ENCODE assay signal across 19 mouse cellular contexts in the genomic region with DNA sequence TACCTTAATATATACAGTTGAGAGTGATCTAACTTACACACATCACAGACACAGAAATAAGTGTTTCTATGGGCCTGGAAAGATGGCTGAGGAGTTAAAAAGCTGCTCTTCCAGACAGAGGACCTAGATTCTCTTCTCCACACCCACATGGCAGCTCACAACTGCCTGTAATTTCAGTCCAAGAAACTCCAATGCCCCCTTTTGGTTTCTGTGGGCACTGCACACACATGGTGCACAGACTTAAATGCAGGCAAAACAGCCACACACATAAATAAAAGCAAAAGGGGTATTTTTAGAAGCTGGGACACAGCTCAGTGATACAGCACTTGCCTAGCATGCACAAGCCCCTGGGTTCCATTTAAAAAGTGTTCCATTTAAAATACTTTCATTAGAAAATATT. TPM values are rescaled to one million over a fixed set of nuclear protein-coding genes. Genes with fewer than 3 reads are reported as not detected.
A peak's percentile ranks its signal among the peaks of the same experiment; 100 is the strongest.
DNase-seq lines count a peak whose midpoint lies in the region; ATAC-seq and TF ChIP-seq lines count a peak whose summit lies in the region.
"Had no signal": no experiment of that assay in that cellular context is flagged by ENCODE, and none has a peak within 500 bp of the region (broad histone marks: within the 10 kb centered on the region; RNA-seq: fewer than 3 reads in every experiment).

No protein-coding gene starts in this region.

- intact Hi-C loops in heart, adult 2 months (cut with DNase I) = no loop called here

- peaks cover 2% of the 10 kb centered on the region; the same call in 1 of the 2 replicates for H3K36me3 ChIP-seq in heart, adult 2 months (ENCODE audit: control insufficient read depth, insufficient read depth, low read length)
- H3K36me3 ChIP-seq in heart, embryonic 12.5 days = peaks cover 49% of the 10 kb centered on the region
- H3K36me3 ChIP-seq in liver, postnatal 0 days (replicated peaks; ENCODE audit: insufficient read depth, low read length) = peaks cover 40% of the 10 kb centered on the region
- H3K36me3 ChIP-seq in liver, embryonic 11.5 days (ENCODE audit: control insufficient read depth, insufficient read depth, low read length) = peaks cover 19% of the 10 kb centered on the region
- H3K36me3 ChIP-seq in E14TG2a.4 (ENCODE audit: insufficient read depth, low read length) = peaks cover 65% of the 10 kb centered on the region

- TF ChIP-seq CTCF in heart, adult 2 months (IDR thresholded peaks at IDR 0.05) = 0 out of 2 replicates have a peak, but pooled peaks have one; percentile 18
- TF ChIP-seq CTCF in liver, postnatal 0 days (IDR thresholded peaks at IDR 0.05; ENCODE audit: low read depth) = 0 out of 2 replicates have a peak, but pooled peaks have one; percentile 11
- peak; percentile 72 for TF ChIP-seq CTCF in E14TG2a.4 (conservative IDR thresholded peaks at IDR 0.05; ENCODE audit: low read length)

- no peak for TF ChIP-seq POLR2A in heart, adult 2 months (IDR thresholded peaks at IDR 0.05; ENCODE audit: insufficient read depth, low read depth, low read length)

- no peak overlapping the region for H3K4me2 ChIP-seq in heart, embryonic 12.5 days
- no peak overlapping the region for H3K4me2 ChIP-seq in liver, postnatal 0 days (ENCODE audit: low read depth, low read length)
- H3K4me2 ChIP-seq in liver, embryonic 11.5 days = no peak overlapping the region
- H3K4me2 ChIP-seq: limb, embryonic 12.5 days; liver, embryonic 13.5 days; lung, embryonic 15.5 days; neural tube, embryonic 15.5 days had no signal

- no peaks in the 10 kb centered on the region for H3K4me1 ChIP-seq in heart, adult 2 months (ENCODE audit: control insufficient read depth, insufficient read depth, low read length)
- no peaks in the 10 kb centered on the region for H3K4me1 ChIP-seq in heart, embryonic 12.5 days (replicated peaks)
- H3K4me1 ChIP-seq in liver, postnatal 0 days (ENCODE audit: insufficient read depth) = peaks cover 6% of the 10 kb centered on the region; the same call in 1 of the 2 replicates
- H3K4me1 ChIP-seq in liver, embryonic 11.5 days (replicated peaks; ENCODE audit: control insufficient read depth, insufficient read depth, low read length) = no peaks in the 10 kb centered on the region
- peaks cover 3% of the 10 kb centered on the region; the same call in 1 of the 2 replicates for H3K4me1 ChIP-seq in E14TG2a.4 (replicated peaks; ENCODE audit: low read depth, low read length)
- H3K4me1 ChIP-seq: forebrain, embryonic 10.5 days; limb, embryonic 12.5 days; liver, embryonic 13.5 days; lung, embryonic 15.5 days; neural tube, embryonic 15.5 days had no signal

- H3K79me2 ChIP-seq in heart, adult 2 months (replicated peaks; ENCODE audit: control insufficient read depth, insufficient read depth, low read length) = peaks cover 9% of the 10 kb centered on the region

- no peaks in the 10 kb centered on the region for H3K9me3 ChIP-seq in heart, embryonic 12.5 days (replicated peaks)
- no peaks in the 10 kb centered on the region for H3K9me3 ChIP-seq in liver, postnatal 0 days (ENCODE audit: low read length)
- no peaks in the 10 kb centered on the region for H3K9me3 ChIP-seq in liver, embryonic 11.5 days (ENCODE audit: control insufficient read depth, low read length)
- no peaks in the 10 kb centered on the region for H3K9me3 ChIP-seq in E14TG2a.4 (ENCODE audit: low read length)
- H3K9me3 ChIP-seq: forebrain, embryonic 10.5 days; limb, embryonic 12.5 days; liver, embryonic 13.5 days; lung, embryonic 15.5 days; neural tube, embryonic 15.5 days had no signal

- H3K4me3 ChIP-seq in heart, adult 2 months = no peak overlapping the region
- no peak overlapping the region for H3K4me3 ChIP-seq in heart, embryonic 12.5 days
- no peak overlapping the region for H3K4me3 ChIP-seq in liver, postnatal 0 days (ENCODE audit: low read depth, low read length)
- H3K4me3 ChIP-seq in liver, embryonic 11.5 days (ENCODE audit: low read depth, low read length) = no peak overlapping the region
- H3K4me3 ChIP-seq in E14TG2a.4 (replicated peaks; ENCODE audit: low read length) = no peak overlapping the region
- H3K4me3 ChIP-seq: forebrain, embryonic 10.5 days; limb, embryonic 12.5 days; liver, embryonic 13.5 days; lung, embryonic 15.5 days; neural tube, embryonic 15.5 days had no signal

- DNase-seq in heart, adult 2 months = no peak
- DNase-seq in liver, postnatal 0 days = no peak
- no peak for DNase-seq in liver, embryonic 11.5 days (ENCODE audit: low spot score)
- peak; percentile 75 for DNase-seq in R1 (ENCODE audit: low read depth, low spot score)
- no peak for DNase-seq in adrenal gland, adult (ENCODE audit: inconsistent age in 2 of 2, low spot score in 1 of 2)
- no peak for DNase-seq in cerebellum, adult 11 months
- DNase-seq: adrenal gland, postnatal 36 days; cerebellum, postnatal 14 days; gastrocnemius, postnatal 25 days; liver, embryonic 13.5 days had no signal

- no peak for ATAC-seq in heart, embryonic 12.5 days (ENCODE audit: insufficient number of reproducible peaks, low FRiP score)
- no peak for ATAC-seq in liver, postnatal 0 days
- ATAC-seq in liver, embryonic 11.5 days (replicated peaks; ENCODE audit: low FRiP score) = no peak
- ATAC-seq: hindbrain, embryonic 16.5 days; intestine, postnatal 0 days had no signal

- H3K27me3 ChIP-seq in heart, adult 2 months (ENCODE audit: control insufficient read depth, insufficient read depth, low read length) = no peaks in the 10 kb centered on the region
- H3K27me3 ChIP-seq in heart, embryonic 12.5 days (replicated peaks) = no peaks in the 10 kb centered on the region
- H3K27me3 ChIP-seq in liver, postnatal 0 days (ENCODE audit: insufficient read depth, low read length) = no peaks in the 10 kb centered on the region
- H3K27me3 ChIP-seq in liver, embryonic 11.5 days (replicated peaks; ENCODE audit: control insufficient read depth, insufficient read depth, low read length) = no peaks in the 10 kb centered on the region
- H3K27me3 ChIP-seq in E14TG2a.4 (ENCODE audit: insufficient read depth, low read length) = no peaks in the 10 kb centered on the region
- H3K27me3 ChIP-seq: limb, embryonic 12.5 days; liver, embryonic 13.5 days; lung, embryonic 15.5 days; neural tube, embryonic 15.5 days had no signal

- no peak overlapping the region for H3K27ac ChIP-seq in heart, adult 2 months
- no peak overlapping the region for H3K27ac ChIP-seq in heart, embryonic 12.5 days (ENCODE audit: poor library complexity, severe bottlenecking)
- H3K27ac ChIP-seq in liver, postnatal 0 days (ENCODE audit: low read depth) = no peak overlapping the region
- no peak overlapping the region for H3K27ac ChIP-seq in liver, embryonic 11.5 days (ENCODE audit: low read depth, low read length)
- H3K27ac ChIP-seq: forebrain, embryonic 10.5 days; limb, embryonic 12.5 days; liver, embryonic 13.5 days; lung, embryonic 15.5 days; macrophage; neural tube, embryonic 15.5 days had no signal

- TF ChIP-seq EP300 in heart, adult 2 months (IDR thresholded peaks at IDR 0.05; ENCODE audit: insufficient read depth, low read depth, low read length) = no peak
- no peak for TF ChIP-seq EP300 in liver, postnatal 0 days (IDR thresholded peaks at IDR 0.05; ENCODE audit: low read depth)

- no peak overlapping the region for H3K9ac ChIP-seq in heart, adult 2 months (ENCODE audit: low read depth, low read length)
- H3K9ac ChIP-seq in heart, embryonic 12.5 days = no peak overlapping the region
- no peak overlapping the region for H3K9ac ChIP-seq in liver, postnatal 0 days (replicated peaks)
- H3K9ac ChIP-seq in liver, embryonic 11.5 days (ENCODE audit: low read depth, low read length) = no peak overlapping the region
- H3K9ac ChIP-seq: limb, embryonic 12.5 days; liver, embryonic 13.5 days; lung, embryonic 15.5 days; neural tube, embryonic 15.5 days had no signal

RNA-seq across cellular contexts. Expression of a gene that starts 8.5 kb away (rescaled TPM):
- total RNA-seq in heart, adult 2 months (2021) = 10 to 100 TPM; 32.6 to 32.9 TPM
- polyA plus RNA-seq in heart, adult 2 months (2012; rRNA removed) = 9.1 and 14.6 TPM in 2 replicates
- 12.1 and 12.7 TPM in 2 replicates for polyA plus RNA-seq in heart, embryonic 12.5 days (2016; fragmentation: Nextera tagmentation; extraction: Ambion mirVana)
- 4.9 and 6.5 TPM in 2 replicates for polyA plus RNA-seq in liver, postnatal 0 days (2015; fragmentation: Nextera tagmentation; extraction: Ambion mirVana)
- 10.0 and 10.7 TPM in 2 replicates for polyA plus RNA-seq in liver, embryonic 11.5 days (2014; fragmentation: Nextera tagmentation; extraction: Ambion mirVana)

Comparison
In these comparisons a context has a peak if more than half of its experiments do, and no peak if none do; other contexts are left out.
1. CTCF ChIP-seq: peak in every context shown above with its lines; median percentile 72 in E14TG2a.4; 18 in heart, adult 2 months; 11 in liver, postnatal 0 days.